Mouse (Mus musculus) cerebellum, adult 2 months (tissue): Measurements from ENCODE around the gene Chd4.
A peak's percentile ranks its signal among the peaks of the same experiment; 100 is the strongest.

Source experiments
- CTCF ChIP-seq: fragments of 200-500 bp; IDR thresholded peaks from 2 replicates; pipeline ENCODE4 v1.5.1; 2011; ENCODE audit warnings: low read depth, mild to moderate bottlenecking, control low read depth, low read length, moderate library complexity, borderline replicate concordance; ENCODE audit not compliant: insufficient read depth
- POLR2A ChIP-seq: fragments of 200-500 bp; IDR thresholded peaks from 2 replicates; pipeline ENCODE4 v1.6.1; 2011; ENCODE audit warnings: low read length, control low read depth, borderline replicate concordance; ENCODE audit not compliant: insufficient read depth

DNA sequence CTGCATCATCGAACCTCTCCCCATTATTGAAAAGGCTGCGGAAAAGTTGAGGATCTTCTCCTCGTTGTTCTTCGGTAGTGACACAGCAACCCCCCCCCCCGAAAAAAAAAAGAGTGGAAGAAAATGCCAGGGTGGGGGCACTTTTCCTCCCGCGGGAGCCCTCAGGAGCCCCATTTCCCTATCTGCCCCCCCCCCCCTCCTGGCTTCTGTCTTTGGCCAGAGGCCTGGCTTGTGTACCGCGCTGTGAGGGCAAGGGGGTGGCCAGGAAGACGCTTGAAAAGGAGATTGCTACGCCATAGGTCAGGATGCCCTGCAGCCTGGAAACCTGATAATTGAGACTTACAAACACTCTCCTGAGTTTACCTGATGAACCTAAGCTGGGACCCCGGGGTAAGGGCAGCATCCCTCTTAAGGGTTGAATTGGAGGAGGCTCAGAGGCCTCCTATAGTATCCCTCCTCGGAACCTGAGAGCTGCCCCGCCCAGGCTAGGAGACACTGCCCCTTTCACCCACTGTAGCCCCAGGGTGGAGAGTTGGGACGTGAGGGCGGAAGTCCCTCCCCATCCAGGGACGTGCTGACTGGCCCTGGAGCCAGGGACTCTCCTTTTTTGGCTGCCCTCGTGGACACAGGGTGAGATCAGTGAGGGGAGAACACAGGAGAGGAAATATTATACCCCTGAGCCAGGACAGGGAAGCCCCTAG, 70.4 kb downstream of the Chd4 start, which contains the start of gene Gapdh:
- TF ChIP-seq POLR2A (peak; percentile 52; the same call in 1 of the 2 replicates), CTCF (no peak)
